Mouse (Mus musculus) thymus, postnatal 25 days (tissue): ENCODE data around the gene Taar3.

ENCODE experiments used
- DNase-seq: peaks from one replicate; pipeline ENCODE4 v3.0.0; 2022

The Taar3 gene

GRCm38 (mm10) chr10:23949508-23950005, at the start of gene Taar3:
Gene Taar3 (plus strand): TSS chr10:23949558.
- DNase-seq = no peak

GRCm38 (mm10) chr10:23901119-23901518, 48.2 kb upstream of the Taar3 start:
- no peak for DNase-seq

DNA sequence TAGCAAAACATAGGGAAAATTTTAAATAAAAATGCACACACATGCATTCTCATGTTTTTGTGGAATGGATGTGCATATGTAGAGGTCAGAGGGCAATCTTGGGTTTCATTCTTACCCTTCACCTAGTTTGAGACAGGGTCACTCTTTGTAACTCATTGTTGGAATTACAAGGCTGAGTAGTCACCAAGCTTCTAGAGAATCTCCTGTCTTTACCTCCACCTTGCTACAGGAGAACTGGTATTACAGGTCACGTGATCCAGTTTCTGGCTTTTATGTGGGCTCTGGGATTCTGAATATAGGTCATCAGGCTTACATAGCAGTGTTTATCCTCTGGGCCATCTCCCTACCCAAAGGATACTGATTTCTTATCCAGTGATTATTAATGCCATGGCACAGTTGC, 43.7 kb upstream of the Taar3 start:
- no peak for DNase-seq

DNA sequence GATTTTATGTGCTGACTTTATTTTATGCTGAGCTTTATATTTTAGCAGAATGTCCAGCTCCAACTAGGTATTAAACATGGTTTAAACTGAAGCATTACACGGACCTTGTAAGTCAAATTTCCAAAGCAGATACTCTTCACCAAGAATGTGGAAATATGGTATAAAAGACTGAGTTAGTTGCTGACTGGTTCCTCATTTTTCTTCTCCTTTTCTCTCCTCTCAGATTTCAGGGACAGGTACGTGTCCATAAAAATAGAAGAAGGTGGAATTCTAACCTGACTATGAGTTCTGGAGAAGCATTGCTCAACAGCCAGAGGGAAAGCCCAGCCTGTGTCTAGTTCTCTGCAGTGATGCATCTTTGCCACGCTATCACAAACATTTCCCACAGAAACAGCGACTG, 29.3 kb upstream of the Taar3 start, which contains the start of gene Taar1:
Taar1 (plus strand) TSS at position 301 of the 400 bp plus-strand sequence.
- DNase-seq = no peak

DNA sequence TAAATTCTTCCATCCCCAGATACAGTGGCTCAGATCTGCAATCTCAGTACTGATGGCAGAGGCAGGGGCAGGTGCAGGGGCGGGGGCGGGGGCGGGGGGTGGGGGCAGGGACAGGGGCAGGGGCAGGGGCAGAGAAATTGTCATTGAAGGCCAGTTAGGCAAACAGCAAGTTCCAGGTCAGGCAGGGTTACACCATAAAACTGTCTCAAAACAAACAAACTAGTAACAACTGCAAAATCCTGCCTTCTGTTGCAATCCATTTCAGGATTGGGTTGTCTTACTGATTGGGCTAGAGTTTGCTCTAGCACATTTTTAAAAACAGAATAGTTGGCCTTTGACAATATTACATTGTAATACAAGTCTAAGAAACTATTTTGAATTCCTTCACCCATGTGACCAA, 26.9 kb upstream of the Taar3 start:
- DNase-seq = no peak

DNA sequence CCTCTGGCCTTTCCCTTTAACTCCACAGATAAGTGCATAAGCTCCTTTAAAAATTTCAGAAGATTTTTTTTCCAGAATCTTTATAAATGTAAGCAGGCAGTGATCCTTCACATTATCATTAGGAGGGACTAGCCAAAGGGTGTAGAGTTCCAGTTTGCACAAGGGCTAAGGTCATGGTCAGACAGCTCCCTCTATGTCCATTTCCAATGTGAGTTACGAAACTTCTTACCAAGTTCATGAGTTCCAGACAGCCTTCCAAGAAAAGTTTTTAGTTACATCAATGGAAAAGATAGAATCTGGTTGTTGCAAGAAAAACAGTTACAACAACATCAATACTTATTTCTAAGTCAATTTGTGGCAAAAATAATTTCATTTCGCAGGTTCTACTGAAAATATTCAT, 25.4 kb upstream of the Taar3 start:
- DNase-seq = no peak

GRCm38 (mm10) chr10:23937613-23938012, 11.7 kb upstream of the Taar3 start:
- DNase-seq = no peak

DNA sequence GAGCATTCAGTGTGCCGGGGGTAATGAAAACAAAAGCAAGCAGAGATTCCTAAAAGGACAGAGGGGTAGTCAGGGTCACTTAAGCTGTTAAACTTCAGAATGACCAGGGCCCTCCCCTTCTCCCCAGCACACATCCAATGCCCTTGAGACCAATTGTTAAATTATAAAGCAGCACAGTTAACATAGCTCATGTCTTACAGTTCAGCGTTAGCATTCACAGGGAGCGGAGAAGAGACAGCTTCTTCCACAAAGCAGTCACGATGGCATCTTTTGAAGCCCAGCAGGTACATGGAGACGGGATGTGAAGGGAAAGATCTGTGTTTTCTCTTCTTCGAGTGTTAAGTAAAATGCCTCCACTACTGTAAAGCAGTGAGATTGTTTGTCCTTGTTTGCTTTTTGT, 11.0 kb upstream of the Taar3 start, which contains the start of gene Taar2:
Taar2 (plus strand) TSS at position 261 of the 400 bp plus-strand sequence.
- DNase-seq = no peak

DNA sequence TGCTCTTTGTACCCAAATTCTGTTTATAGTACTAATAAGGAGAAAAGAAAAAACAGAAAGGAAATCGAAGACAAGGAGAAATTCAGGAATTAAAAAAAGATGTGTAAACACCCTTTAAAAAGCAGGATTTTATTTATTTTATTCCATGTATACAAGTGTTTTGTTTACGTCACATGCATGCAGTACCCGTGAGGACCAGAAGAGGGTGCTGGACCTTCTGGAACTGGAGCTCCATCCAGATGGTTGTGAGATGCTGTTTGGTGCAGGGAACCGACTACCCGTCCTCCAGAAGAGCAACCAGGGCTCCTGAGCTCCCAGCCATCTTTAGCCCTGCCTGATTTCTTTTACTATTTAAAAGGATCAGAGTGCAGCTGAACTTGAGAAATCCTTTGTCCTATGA, 6.9 kb upstream of the Taar3 start:
- DNase-seq = peak; percentile 18

- DNase-seq = no peak
Measured at GRCm38 (mm10) chr10:23948026-23948425, 1.3 kb upstream of the Taar3 start.

DNA sequence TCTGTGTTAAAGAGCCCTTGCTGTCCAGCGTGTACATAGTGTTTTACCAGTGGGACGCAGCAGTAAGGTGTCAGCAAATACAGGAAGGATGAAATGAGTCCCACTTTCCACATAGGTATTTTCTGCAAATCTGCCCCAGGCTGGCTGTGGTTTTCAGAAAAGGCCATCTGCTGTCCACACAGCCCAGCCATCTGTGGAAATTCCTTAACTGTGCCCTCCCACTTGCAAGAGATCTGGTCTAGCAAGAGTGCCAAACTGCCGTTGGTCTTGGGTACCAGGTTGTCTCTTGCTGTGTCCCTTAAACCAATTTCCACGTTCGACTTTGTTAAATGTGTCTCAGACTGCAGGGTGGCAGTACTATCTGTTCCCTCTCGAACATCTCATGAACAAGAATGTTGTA, 2.4 kb downstream of the Taar3 start:
- no peak for DNase-seq

DNA sequence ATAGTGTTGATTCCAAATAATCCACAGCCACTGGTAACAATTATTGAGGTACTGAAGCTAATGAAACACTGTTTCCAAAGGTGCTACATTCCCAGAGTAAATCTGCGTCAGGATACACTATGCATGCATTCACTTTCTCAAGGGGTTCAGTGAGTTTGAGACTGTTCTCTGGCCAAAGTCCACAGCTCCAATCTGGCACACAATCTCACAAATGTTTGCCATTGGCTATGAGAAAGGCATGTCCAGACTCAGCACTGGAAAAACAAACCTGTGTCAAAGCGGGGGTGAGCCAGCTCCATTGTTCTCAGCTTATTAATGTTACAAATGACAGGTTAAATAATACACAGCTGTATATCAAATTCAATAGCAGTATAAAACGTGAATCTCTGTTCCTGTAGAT, 9.7 kb downstream of the Taar3 start:
- DNase-seq = no peak

- no peak for DNase-seq
Measured at GRCm38 (mm10) chr10:23960444-23960915, 11.1 kb downstream of the Taar3 start, which contains the start of gene Taar4. Gene Taar4 (plus strand): TSS chr10:23960494.

DNA sequence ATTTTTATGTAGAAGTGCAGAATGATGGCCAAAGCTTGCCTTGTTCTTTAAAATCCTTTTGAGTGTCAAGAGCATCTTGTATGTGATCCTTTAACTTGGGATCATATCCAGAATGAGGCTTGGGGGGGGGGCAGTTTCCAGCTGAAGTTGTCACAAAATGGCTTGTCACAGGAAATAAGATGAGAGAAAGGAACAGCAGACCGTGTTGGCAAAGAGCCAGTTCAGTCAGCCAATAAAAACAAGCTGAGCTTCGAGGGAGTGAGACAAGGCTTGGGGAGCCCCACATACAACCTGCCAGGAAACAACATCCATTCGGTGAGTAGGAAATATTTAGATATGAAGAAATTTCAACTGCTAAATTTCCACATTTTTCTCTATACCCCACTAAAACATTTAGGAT, 14.1 kb downstream of the Taar3 start:
- no peak for DNase-seq

DNA sequence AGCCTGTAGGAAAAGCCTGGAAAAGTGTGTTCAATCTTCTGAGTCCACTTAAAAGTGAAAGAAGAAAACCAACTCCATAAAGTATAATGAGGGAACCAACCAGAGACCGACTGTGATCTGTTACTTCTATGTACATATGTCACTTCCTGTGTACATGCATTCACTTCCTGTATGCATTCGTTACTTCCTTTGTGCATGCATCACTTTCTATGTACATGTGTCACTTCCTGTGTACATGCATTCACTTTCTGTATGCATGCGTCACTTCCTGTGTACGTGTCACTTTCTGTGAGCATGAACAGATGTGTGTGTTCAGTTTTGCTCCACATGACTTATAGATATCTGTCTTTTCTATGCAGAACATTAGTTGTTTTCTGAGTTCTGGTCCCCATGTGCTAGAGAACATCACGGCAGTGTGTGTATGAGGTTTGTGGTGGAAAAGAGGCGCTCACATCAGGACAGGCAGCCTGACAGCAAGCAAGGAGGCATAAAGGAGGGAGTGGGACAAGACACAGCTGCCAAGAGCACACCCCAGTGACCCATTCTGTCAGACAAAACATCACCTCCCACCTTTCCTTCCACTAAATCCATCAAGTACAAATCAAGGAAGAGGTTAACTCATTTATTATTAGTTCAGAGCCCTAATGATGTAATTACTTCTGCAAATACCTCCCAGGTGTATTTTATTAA, 15.7 kb downstream of the Taar3 start:
- DNase-seq = no peak

DNA sequence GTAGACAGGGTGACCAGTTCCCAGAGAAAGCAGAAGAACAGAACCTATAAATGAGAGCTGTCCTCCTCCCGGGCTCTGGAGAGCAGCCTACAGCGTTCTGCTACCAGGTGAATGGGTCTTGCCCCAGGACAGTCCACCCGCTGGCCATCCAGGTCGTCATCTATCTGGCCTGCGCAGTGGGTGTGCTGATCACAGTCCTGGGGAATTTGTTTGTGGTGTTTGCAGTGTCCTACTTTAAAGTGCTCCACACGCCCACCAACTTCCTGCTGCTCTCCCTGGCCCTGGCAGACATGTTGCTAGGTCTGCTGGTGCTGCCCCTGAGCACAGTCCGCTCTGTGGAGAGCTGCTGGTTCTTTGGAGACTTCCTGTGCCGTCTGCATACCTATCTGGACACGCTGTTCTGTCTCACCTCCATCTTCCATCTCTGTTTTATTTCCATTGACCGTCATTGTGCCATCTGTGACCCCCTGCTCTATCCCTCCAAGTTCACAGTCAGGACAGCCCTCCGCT, 21.4 kb downstream of the Taar3 start, which contains the start of gene Taar5:
Taar5 (plus strand) TSS at position 51 of the 510 bp plus-strand sequence.
- no peak for DNase-seq

DNA sequence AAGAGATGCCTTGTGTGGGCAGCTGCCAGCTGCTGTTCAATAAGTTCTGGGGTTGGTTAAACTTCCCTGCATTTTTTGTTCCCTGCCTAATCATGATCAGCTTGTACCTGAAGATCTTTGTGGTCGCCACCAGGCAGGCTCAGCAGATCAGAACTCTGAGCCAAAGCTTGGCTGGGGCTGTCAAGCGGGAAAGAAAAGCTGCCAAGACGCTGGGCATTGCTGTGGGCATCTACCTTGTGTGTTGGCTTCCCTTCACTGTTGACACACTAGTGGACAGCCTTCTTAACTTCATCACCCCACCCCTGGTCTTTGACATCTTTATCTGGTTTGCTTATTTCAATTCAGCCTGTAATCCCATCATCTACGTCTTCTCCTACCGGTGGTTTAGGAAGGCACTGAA, 21.9 kb downstream of the Taar3 start:
- no peak for DNase-seq

DNA sequence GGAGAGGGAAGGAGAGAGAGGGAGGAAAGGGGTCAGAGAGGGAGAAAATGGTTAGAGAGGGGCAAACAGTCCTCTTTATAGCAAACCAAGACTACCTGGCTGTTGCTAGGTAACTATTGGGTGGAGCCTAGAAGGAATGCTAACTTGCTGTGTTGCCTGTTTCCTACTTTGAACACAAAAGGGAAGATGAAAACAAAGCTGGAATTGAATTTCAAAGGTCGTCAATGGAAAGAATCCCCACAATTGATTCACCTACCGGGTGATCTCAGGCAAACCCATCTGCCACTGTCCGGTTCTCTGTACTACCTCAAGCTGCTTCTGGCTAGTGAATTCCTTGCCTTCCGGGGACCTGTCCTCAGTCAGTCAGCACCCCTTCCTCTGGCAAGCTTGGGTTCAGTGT, 28.6 kb downstream of the Taar3 start:
- DNase-seq = no peak

- peak; percentile 55 for DNase-seq
Measured at GRCm38 (mm10) chr10:23978901-23979705, 29.7 kb downstream of the Taar3 start.

DNA sequence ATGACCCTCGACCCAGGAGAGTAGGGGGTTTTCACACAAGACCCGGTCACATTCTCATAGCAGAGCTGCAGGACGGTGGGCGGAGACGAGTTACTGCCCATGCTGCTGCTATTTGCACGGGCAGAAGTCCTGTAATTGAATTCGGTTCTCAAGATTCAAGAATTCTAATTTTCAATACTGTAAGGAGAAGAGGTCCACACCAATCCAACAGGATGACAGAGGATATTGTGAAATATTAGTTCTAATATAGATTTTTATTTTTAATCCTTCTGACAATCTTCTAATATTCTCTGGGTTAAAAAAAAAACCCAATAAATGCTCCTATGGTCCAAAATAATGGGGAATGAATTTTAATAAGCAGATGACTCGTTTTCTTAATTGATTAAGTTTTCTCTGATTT, 36.2 kb downstream of the Taar3 start, which contains the start of gene Taar6:
Taar6 (minus strand) TSS at position 101 of the 400 bp plus-strand sequence.
- no peak for DNase-seq

DNA sequence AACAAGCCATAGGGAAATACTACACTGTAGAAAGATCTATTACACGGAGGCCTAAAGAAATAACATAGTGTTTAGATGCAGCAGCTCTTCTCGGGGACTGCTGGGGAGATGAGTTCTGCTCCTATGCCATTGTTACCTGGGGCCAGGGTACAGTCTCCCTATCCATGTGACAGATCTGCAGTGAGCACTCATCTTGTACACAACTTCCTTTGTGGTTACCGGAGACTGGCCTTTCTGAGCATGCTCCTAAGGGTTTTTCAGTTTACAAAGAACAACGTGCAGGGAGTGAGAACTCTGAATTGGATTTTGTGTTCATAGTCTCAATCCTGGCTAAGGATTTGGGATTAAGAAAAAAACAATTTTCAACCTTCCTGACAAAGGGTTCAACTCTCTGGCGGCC, 37.1 kb downstream of the Taar3 start:
- peak; percentile 6 for DNase-seq

GRCm38 (mm10) chr10:23993381-23993780, 44.0 kb downstream of the Taar3 start, which contains the start of gene Taar7a:
Gene Taar7a (minus strand): TSS chr10:23993481.
- DNase-seq = no peak

GRCm38 (mm10) chr10:23999639-24000038, 50.3 kb downstream of the Taar3 start, which contains the start of gene Taar7b:
Gene Taar7b (plus strand): TSS chr10:23999939.
- no peak for DNase-seq
